Mouse (Mus musculus) liver (tissue): Measurements from ENCODE around the gene Qrich2.

Experiments
- DNase-seq: peaks from one replicate; pipeline ENCODE4 v3.0.0-alpha.2; 2020; ENCODE audit warnings: mixed read lengths

Gene Qrich2

DNA sequence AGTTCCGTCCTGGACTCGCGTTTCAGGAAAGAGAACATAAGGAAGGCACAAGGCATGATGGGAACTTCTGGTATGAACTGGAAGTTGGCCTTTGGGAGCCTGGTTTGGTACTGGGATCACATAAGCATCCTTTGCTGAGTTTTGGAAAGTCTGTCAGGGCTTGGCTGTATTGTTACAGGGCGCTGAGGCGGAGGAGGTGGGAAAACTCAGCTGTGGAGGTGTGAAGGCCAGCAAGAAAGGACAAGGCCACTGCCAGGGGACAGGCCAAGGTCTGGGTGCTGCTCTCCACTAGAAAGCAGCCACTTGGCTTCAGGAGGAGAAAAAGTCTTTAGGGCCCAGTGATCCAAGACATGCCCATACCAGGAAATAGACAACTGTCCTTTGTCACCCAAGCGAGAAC is 22.7 kb downstream of the Qrich2 start:
- no peak for DNase-seq

- DNase-seq: no peak
These were observed 23.2 kb downstream of the Qrich2 start for GRCm38 (mm10) chr11:116442867-116443177.

GRCm38 (mm10) chr11:116442129-116442866 is 23.7 kb downstream of the Qrich2 start:
- no peak for DNase-seq

DNA sequence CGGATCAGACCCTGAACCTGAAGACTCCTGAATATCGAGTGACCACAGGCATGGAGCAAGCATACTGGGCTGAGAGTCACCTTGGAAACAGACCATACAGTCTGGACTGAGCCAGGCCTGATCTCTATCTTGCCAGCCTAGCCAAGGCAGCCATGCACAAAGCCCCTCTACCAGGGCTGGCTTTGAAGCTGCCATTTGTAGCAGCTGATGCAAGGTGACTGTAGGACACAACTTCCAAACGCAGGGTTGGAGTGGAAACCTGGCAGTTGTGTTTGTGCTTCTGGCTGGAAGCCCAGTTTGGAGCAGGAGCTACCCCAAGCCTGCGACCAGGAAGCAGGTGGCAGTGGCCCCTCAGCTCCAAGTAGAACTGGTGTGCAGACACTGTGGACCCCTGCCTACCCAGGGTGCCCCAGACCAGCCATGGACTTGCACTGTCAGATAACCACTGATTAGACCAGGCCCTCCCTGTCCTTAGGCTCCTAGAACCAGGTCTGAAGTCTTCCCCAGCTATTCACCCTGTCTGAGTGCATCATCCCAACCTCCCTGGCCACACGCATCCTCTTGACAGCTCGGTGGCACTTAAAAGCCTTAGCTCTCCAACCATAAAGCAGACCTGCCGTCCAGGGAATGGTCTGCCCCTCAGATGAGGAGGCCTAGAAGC is 25.5 kb downstream of the Qrich2 start:
- DNase-seq: no peak

DNA sequence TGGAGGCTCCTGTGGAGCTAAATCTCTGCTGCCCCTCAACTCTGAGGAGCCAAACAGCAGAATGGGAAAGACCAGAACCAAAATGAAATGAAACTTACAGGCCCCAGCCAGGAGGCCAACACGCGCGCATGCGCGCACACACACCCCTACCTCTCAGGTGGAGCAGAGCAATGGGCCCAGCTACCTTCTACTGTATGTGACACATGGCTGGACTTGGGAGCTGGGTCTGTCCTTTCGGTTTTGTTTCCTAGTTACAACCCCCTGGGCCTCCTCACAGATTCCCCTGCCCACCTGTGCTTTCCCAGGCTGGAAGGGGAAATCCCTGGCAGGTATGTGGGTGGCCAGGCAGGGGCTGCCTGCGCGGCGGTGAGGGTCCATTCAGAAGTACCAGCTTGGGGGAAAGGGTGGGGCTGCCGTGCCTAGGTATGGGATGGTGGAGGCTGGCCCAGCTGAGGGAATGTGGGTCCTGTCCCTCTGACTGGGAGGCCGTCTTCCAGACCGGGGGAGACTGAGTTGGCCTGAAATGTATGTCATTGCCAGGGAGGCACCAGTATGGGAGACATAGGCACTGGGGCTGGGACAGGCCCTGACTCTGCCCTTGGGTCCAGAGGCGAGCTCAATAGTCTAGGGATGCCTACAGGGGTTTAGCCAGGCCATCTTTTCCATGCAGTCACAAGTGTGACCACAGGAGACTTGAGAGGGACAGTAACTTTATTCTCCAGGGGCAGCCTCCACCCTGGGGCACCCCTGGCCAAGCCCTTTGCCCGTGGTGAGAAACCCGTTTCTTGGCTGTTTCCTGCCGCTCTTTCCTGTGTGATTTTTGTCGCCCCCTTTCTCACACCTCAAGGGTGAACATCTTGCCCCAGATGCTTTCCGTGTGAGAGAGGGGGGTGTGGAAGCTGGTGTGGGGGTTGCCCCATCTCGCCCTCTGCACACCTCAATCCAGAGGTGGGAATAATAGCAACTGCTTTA is 26.5 kb downstream of the Qrich2 start:
- no peak for DNase-seq

DNA sequence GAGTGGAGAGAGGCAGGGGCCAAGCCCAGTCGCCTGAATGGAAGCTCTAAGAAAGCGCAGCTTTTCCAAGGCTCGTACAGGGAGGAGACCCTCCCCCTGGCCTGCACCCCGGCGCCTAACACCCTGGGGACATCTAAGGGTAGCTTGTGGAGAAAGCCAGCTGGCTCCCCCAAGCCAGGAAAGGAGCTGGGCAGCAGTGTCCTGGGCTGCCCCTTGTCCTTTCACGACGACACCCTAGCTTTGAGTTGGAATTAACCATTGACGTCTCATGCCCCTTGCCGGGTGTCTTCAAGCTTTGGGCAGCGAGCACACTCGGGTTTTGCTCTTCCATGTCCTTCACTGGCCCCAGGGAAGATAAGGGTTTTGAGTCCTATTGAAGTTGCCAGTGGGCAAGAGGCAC is 28.5 kb downstream of the Qrich2 start:
- DNase-seq: no peak

- peak; percentile 60 for DNase-seq
These were observed 29.2 kb downstream of the Qrich2 start for GRCm38 (mm10) chr11:116436725-116437331.

- no peak for DNase-seq
These were observed 29.9 kb downstream of the Qrich2 start for GRCm38 (mm10) chr11:116435992-116436724.

DNA sequence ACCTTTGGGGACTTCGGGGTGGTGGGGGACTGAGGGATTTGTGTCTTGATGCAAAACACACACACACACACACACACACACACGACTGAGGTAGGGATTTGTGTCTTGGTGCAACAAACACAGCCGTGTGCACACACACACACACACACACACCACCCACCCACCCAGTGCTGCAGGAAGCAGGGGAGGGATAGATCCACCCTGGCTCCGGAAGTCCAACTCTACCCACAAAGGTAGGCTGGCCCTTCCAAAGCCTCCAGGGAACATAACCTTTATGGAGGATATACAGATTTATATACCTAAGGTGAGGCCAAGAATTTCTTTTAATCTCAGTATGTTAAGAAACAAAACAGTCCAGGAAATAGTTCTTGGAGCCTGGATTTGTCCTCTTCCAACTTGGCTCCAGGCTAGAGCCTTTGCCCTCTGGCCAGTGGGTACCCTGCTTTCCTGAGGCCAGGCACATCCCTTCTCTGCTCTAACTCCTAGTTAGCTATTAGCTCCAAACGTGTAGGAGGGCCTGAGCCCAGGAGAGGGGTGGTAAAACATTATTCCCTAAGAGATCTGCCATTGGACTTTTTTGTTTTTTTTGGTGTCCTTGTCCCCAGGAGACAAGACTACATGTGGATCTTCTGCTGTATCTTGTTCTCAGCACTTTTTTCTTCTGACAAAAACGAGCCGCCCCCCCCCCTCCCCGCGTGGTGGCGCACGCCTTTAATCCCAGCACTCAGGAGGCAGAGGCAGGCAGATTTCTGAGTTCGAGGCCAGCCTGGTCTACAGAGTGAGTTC is 30.9 kb downstream of the Qrich2 start:
- DNase-seq: peak; percentile 43

DNA sequence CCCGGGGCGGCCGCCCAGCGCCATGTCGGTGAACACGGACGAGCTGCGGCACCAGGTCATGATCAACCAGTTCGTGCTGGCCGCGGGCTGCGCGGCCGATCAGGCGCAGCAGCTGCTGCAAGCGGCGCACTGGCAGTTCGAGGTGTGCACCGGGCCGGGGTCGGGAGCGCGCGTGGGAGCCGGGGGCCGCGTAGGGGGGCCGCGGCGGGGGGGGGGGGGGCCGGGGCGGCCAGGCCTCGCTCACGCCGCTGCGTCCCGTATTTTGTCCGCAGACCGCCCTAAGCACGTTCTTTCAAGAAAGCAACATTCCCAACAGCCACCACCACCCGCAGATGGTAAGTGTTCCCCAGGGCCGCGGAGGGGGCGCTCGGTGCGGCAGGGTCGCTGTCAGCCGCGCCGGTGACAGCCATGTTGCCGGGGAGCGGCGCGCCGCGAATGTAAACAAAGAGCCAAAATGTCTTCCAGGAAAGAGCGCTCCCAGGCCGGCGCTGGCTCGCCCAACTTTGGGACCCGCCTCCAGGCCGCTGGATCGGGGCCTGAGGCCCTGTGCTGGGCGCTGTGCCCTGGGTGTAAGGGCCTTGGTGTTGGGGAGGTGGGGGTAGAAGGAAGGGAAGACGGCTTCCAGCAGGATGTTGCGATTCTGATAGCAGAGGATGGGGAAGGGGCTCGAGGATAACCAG is 31.6 kb downstream of the Qrich2 start:
- DNase-seq: peak; percentile 79

- peak; percentile 99 for DNase-seq
These were observed 32.4 kb downstream of the Qrich2 start, which contains the start of gene Ubald2 for GRCm38 (mm10) chr11:116433356-116434286. TSS of gene Ubald2 (plus strand) at chr11:116434094.

- no peak for DNase-seq
These were observed 33.3 kb downstream of the Qrich2 start for GRCm38 (mm10) chr11:116432593-116433355.

DNA sequence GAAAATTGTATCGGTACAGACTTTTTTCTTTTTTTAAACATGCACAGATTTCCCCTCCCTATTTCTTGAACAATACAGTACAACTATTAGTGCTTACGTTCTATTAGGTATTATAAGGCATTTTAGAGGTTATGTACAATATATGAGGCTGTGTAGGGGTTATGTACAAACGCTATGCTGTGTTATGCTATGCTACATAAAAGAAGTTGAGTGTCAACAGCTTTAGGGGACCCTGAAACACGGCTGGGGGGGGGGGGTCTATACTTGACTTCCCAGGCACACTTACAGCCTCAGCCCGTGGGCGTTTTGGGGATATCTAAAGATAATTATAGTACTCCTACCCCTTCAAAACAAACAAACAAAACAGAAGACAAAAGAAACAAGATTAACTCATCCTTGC is 33.9 kb downstream of the Qrich2 start:
- DNase-seq: no peak

GRCm38 (mm10) chr11:116431428-116432077 is 34.5 kb downstream of the Qrich2 start:
- DNase-seq: no peak

GRCm38 (mm10) chr11:116430723-116431427 is 35.2 kb downstream of the Qrich2 start:
- DNase-seq: peak; percentile 60

GRCm38 (mm10) chr11:116429862-116430613 is 36.0 kb downstream of the Qrich2 start:
- no peak for DNase-seq
